Mouse (Mus musculus): ENCODE data around the gene Kif13a. TPM values are rescaled to one million over a fixed set of nuclear protein-coding genes. Genes with fewer than 3 reads are reported as not detected.

The Kif13a gene
- polyA plus RNA-seq, 1 experiment from 2014 or later, result 4.9 TPM

DNA sequence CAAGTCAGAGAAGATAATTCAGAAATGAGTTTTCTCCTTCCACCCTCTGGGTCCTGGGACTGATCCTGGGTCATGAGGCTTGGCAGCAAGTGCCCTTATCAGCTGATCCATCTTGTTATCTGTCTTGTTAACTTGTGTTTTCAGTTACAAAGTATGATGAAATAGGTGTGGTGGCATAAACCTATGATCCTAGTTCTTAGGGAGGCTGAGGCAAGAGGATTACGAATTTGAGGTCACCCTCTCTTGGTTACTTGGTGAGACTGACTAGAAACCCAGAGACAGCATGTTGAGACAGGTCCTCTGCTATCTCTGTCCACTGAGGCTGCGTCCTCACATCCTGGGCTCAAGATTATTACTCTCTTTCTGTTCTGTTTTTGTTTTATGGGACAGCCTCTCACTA lies 164.3 kb downstream of the Kif13a start:
- TF ChIP-seq CTCF (IDR thresholded peaks at IDR 0.05; ENCODE audit: low read depth) (no peak), EP300 (IDR thresholded peaks at IDR 0.05; ENCODE audit: low read depth) (no peak)
- WGBS (ENCODE audit: insufficient replicate concordance), result 80% methylated on average over 2 of the region's 2 CpGs
- no peak overlapping the region for H3K4me3 ChIP-seq (ENCODE audit: low read depth, low read length)
- DNase-seq (no peak), ATAC-seq (no peak)
- H3K9me3 ChIP-seq (ENCODE audit: low read length), result no peaks in the 10 kb centered on the region
- peaks cover 12% of the 10 kb centered on the region; the same call in 1 of the 2 replicates for H3K36me3 ChIP-seq (replicated peaks; ENCODE audit: insufficient read depth, low read length)
- H3K9ac ChIP-seq (replicated peaks), result no peak overlapping the region
- no peak overlapping the region for H3K27ac ChIP-seq (ENCODE audit: low read depth)
- no peaks in the 10 kb centered on the region for H3K27me3 ChIP-seq (ENCODE audit: insufficient read depth, low read length)
- H3K4me1 ChIP-seq (ENCODE audit: insufficient read depth), result no peaks in the 10 kb centered on the region
- no peak overlapping the region for H3K4me2 ChIP-seq (ENCODE audit: low read depth, low read length)

DNA sequence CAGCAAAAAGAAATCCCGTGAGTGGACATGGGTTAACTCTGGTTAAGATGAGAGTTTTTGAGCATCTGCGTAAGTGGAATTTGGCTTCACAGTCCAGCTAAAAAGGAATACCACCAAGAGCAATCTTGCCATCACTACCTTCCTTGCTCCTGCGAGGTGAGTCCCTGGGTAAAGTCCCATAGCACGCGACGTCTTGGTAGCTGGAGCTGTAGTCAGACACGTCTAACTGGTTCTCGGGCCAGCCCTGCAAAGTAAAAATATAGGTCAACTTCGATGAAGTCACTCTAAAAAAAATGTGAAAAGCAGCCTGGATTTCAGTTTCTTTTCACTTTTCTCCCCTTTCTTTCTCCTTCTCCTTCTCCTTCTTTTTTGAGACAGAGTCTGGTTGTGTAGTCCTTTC lies 166.5 kb downstream of the Kif13a start:
- ATAC-seq (no peak), DNase-seq (no peak)
- H3K27me3 ChIP-seq (ENCODE audit: insufficient read depth, low read length), result no peaks in the 10 kb centered on the region
- H3K9me3 ChIP-seq (ENCODE audit: low read length), result no peaks in the 10 kb centered on the region
- no peak overlapping the region for H3K4me2 ChIP-seq (ENCODE audit: low read depth, low read length)
- H3K4me1 ChIP-seq (ENCODE audit: insufficient read depth), result no peaks in the 10 kb centered on the region
- H3K36me3 ChIP-seq (replicated peaks; ENCODE audit: insufficient read depth, low read length), result 0 out of 2 replicates have a peak, but pooled peaks cover 11% of the 10 kb centered on the region
- H3K27ac ChIP-seq (ENCODE audit: low read depth), result no peak overlapping the region
- H3K4me3 ChIP-seq (ENCODE audit: low read depth, low read length), result no peak overlapping the region
- no peak for TF ChIP-seq EP300 (IDR thresholded peaks at IDR 0.05; ENCODE audit: low read depth)
- no peak for TF ChIP-seq CTCF (IDR thresholded peaks at IDR 0.05; ENCODE audit: low read depth)
- WGBS (ENCODE audit: insufficient replicate concordance), result 88% methylated on average over 9 of the region's 9 CpGs
- H3K9ac ChIP-seq (replicated peaks), result no peak overlapping the region

DNA sequence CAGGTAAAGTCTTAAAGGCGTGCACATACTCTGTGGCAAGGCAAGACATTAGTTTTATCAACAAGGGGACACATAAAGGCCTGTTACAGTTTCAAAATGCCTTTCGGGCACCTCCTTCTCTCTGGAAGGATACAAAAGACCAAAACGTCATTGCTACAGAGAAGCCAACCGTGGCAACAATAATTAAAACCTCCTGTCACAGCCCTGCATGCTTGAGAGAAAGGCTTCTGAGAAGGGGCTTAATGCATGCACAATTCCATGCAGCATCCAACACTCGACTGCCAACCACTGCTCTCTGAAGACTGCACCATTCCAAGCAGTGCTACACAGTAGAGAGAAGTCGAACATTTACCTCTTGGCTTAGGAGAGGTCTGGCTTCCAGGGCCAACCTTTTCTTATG lies 168.7 kb downstream of the Kif13a start:
- no peak overlapping the region for H3K4me3 ChIP-seq (ENCODE audit: low read depth, low read length)
- H3K4me1 ChIP-seq (ENCODE audit: insufficient read depth), result no peaks in the 10 kb centered on the region
- DNase-seq (no peak), ATAC-seq (no peak)
- 0 out of 2 replicates have a peak, but pooled peaks cover 11% of the 10 kb centered on the region for H3K36me3 ChIP-seq (replicated peaks; ENCODE audit: insufficient read depth, low read length)
- no peak for TF ChIP-seq EP300 (IDR thresholded peaks at IDR 0.05; ENCODE audit: low read depth)
- H3K27ac ChIP-seq (ENCODE audit: low read depth), result no peak overlapping the region
- no peaks in the 10 kb centered on the region for H3K9me3 ChIP-seq (ENCODE audit: low read length)
- H3K27me3 ChIP-seq (ENCODE audit: insufficient read depth, low read length), result no peaks in the 10 kb centered on the region
- WGBS (ENCODE audit: insufficient replicate concordance), result 78% methylated on average over 6 of the region's 6 CpGs
- H3K9ac ChIP-seq (replicated peaks), result no peak overlapping the region
- no peak overlapping the region for H3K4me2 ChIP-seq (ENCODE audit: low read depth, low read length)

DNA sequence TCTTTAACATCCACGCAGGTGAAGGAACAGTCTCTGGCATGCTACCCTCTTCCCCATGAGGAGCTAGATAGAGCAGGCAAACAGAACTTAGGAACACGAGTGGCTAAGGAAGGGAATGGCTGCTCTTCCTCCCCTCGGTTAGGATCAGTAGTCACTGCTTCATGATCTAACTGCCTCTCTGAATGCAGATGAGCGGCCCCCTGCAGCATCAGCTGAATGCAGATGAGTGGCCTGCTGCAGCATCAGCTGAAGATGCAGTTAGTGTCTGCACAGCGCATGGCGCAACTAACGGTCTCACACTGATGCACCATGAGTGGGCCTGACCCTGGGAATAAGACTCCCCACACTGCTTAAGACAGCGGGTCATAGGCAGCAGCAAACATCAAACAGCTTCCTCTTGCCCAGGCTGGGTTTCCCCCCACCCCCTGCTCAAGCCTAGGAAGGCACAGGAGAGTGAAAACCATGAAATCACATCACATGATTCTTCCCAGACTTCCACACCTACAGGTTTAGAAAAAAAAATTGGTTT lies 170.3 kb downstream of the Kif13a start:
- H3K9ac ChIP-seq (replicated peaks), result no peak overlapping the region
- no peak overlapping the region for H3K4me2 ChIP-seq (ENCODE audit: low read depth, low read length)
- H3K9me3 ChIP-seq (ENCODE audit: low read length), result no peaks in the 10 kb centered on the region
- WGBS (ENCODE audit: insufficient replicate concordance), result 83% methylated on average over 8 of the region's 8 CpGs
- DNase-seq (no peak), ATAC-seq (no peak)
- no peak for TF ChIP-seq EP300 (IDR thresholded peaks at IDR 0.05; ENCODE audit: low read depth)
- TF ChIP-seq CTCF (IDR thresholded peaks at IDR 0.05; ENCODE audit: low read depth), result no peak
- no peaks in the 10 kb centered on the region for H3K27me3 ChIP-seq (ENCODE audit: insufficient read depth, low read length)
- no peaks in the 10 kb centered on the region for H3K4me1 ChIP-seq (ENCODE audit: insufficient read depth)
- H3K27ac ChIP-seq (ENCODE audit: low read depth), result no peak overlapping the region
- H3K36me3 ChIP-seq (replicated peaks; ENCODE audit: insufficient read depth, low read length), result 0 out of 2 replicates have a peak, but pooled peaks cover 9% of the 10 kb centered on the region
- no peak overlapping the region for H3K4me3 ChIP-seq (ENCODE audit: low read depth, low read length)

DNA sequence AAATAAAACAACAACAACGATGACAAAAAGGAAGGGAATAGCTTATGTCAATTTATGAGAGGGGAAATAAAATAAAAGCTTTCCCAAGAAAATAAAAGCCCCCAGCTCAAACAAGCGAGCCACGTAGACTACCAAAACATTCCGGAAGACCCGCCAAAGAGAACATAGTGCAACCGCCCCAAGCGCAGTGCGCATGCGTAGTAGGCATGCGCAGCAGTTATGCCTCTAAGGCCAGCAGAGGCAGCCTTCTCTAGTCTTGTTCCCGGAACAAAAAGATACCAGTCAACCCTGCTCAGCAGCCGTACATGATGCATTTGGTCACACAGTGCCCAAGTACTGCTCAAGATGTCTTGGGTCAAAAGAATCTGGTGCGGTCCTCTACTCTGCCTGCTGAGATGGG lies 171.0 kb downstream of the Kif13a start:
- H3K27ac ChIP-seq (ENCODE audit: low read depth), result no peak overlapping the region
- H3K4me3 ChIP-seq (ENCODE audit: low read depth, low read length), result no peak overlapping the region
- DNase-seq (no peak), ATAC-seq (no peak)
- 93% methylated on average over 13 of the region's 13 CpGs for WGBS (ENCODE audit: insufficient replicate concordance)
- H3K4me1 ChIP-seq (ENCODE audit: insufficient read depth), result no peaks in the 10 kb centered on the region
- 0 out of 2 replicates have a peak, but pooled peaks cover 9% of the 10 kb centered on the region for H3K36me3 ChIP-seq (replicated peaks; ENCODE audit: insufficient read depth, low read length)
- no peak overlapping the region for H3K9ac ChIP-seq (replicated peaks)
- TF ChIP-seq CTCF (IDR thresholded peaks at IDR 0.05; ENCODE audit: low read depth) (no peak), EP300 (IDR thresholded peaks at IDR 0.05; ENCODE audit: low read depth) (no peak)
- no peaks in the 10 kb centered on the region for H3K27me3 ChIP-seq (ENCODE audit: insufficient read depth, low read length)
- H3K4me2 ChIP-seq (ENCODE audit: low read depth, low read length), result no peak overlapping the region
- no peaks in the 10 kb centered on the region for H3K9me3 ChIP-seq (ENCODE audit: low read length)

DNA sequence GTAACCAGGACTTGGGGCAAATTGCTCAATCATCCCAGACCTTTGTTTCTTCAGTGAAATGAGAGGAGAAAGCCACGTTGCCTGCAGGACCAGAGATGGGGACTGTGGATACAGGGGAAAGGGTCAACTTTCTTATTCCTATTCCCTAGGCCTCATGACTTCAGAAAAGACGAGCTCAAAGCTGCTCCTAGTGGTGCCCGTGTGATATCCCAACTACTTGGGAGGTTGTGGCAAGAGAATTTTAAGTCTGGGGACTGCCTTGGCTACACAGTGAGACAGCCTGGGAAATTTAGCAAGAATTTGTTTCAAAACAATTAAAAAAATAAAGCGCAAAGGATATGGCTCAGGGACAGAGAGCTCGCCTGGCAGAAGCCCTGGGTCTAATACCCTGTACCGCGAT lies 171.7 kb downstream of the Kif13a start:
- H3K36me3 ChIP-seq (replicated peaks; ENCODE audit: insufficient read depth, low read length), result 0 out of 2 replicates have a peak, but pooled peaks cover 9% of the 10 kb centered on the region
- no peak for TF ChIP-seq EP300 (IDR thresholded peaks at IDR 0.05; ENCODE audit: low read depth)
- TF ChIP-seq CTCF (IDR thresholded peaks at IDR 0.05; ENCODE audit: low read depth), result no peak

DNA sequence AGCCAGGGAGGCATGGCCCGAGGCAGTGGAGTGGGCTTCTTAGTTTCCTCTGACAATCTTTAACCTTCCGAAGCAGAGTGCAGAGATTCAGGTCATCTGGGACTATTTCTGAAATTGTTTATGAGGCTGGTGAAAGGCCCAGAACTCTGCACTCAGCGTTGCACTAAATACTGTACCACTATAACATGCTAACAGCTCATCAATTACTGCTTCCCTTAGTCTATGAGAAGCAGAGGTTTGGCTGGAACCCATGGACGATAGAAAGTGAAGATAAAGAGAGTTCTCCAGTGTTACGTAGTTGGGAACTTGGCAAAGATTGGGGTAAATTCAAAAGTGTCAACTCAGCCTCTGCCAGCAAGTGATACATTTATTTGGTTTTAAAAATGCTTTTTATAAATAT lies 176.4 kb downstream of the Kif13a start:
- no peaks in the 10 kb centered on the region for H3K9me3 ChIP-seq (ENCODE audit: low read length)
- H3K9ac ChIP-seq (replicated peaks), result no peak overlapping the region
- H3K27ac ChIP-seq (ENCODE audit: low read depth), result no peak overlapping the region
- peaks cover 2% of the 10 kb centered on the region for H3K36me3 ChIP-seq (replicated peaks; ENCODE audit: insufficient read depth, low read length)
- H3K4me3 ChIP-seq (ENCODE audit: low read depth, low read length), result no peak overlapping the region
- no peaks in the 10 kb centered on the region for H3K27me3 ChIP-seq (ENCODE audit: insufficient read depth, low read length)
- ATAC-seq, result no peak
- WGBS (ENCODE audit: insufficient replicate concordance), result 67% methylated on average over 5 of the region's 5 CpGs
- DNase-seq, result no peak
- no peak overlapping the region for H3K4me2 ChIP-seq (ENCODE audit: low read depth, low read length)
- no peak for TF ChIP-seq CTCF (IDR thresholded peaks at IDR 0.05; ENCODE audit: low read depth)
- H3K4me1 ChIP-seq (ENCODE audit: insufficient read depth), result no peaks in the 10 kb centered on the region

More for the DNA sequence above, 171.7 kb downstream of the Kif13a start:
- H3K4me1 ChIP-seq (ENCODE audit: insufficient read depth), result no peaks in the 10 kb centered on the region
- DNase-seq (no peak), ATAC-seq (no peak)
- no peaks in the 10 kb centered on the region for H3K27me3 ChIP-seq (ENCODE audit: insufficient read depth, low read length)
- H3K9ac ChIP-seq (replicated peaks), result no peak overlapping the region
- H3K4me3 ChIP-seq (ENCODE audit: low read depth, low read length), result no peak overlapping the region
- H3K4me2 ChIP-seq (ENCODE audit: low read depth, low read length), result no peak overlapping the region
- H3K9me3 ChIP-seq (ENCODE audit: low read length), result no peaks in the 10 kb centered on the region
- no peak overlapping the region for H3K27ac ChIP-seq (ENCODE audit: low read depth)
- 83% methylated on average over 7 of the region's 7 CpGs for WGBS (ENCODE audit: insufficient replicate concordance)
